Comparison of ENCODE assay signal across 31 mouse cellular contexts in genomic region chr12:119511145-119511544, GRCm38 (mm10).
DNase-seq lines count a peak whose midpoint lies in the region; ATAC-seq and TF ChIP-seq lines count a peak whose summit lies in the region.
"Had no signal": no experiment of that assay in that cellular context is flagged by ENCODE, and none has a peak within 500 bp of the region (broad histone marks: within the 10 kb centered on the region; RNA-seq: fewer than 3 reads in every experiment).

No protein-coding gene starts in this region.

- TF ChIP-seq EP300 in CH12.LX (IDR thresholded peaks at IDR 0.05; ENCODE audit: low read length) (no peak), MEL (IDR thresholded peaks at IDR 0.05; ENCODE audit: low read depth in 1 of 2, low read length in 2 of 2) (no peak)
- TF ChIP-seq EP300 in stomach, postnatal 0 days (optimal IDR thresholded peaks at IDR 0.05) = no peak

- dilution Hi-C loops in CH12.LX (cut with MboI; ENCODE audit: extremely low pct_ligation_motif_present, extremely low pct_unique_long_range_greater_than_20kb, low sequenced_read_pairs) = no loop called here

- no peaks in the 10 kb centered on the region for H3K9me3 ChIP-seq in kidney, postnatal 0 days (replicated peaks; ENCODE audit: low read length)
- no peaks in the 10 kb centered on the region for H3K9me3 ChIP-seq in CH12.LX (replicated peaks; ENCODE audit: low read length)
- no peaks in the 10 kb centered on the region for H3K9me3 ChIP-seq in MEL (replicated peaks; ENCODE audit: insufficient read depth, low read length)
- H3K9me3 ChIP-seq in stomach, postnatal 0 days (ENCODE audit: control insufficient read depth, low read length) = no peaks in the 10 kb centered on the region
- H3K9me3 ChIP-seq: embryonic facial prominence, embryonic 12.5 days; heart, embryonic 10.5 days; heart, embryonic 15.5 days; kidney, embryonic 15.5 days; limb, embryonic 10.5 days; limb, embryonic 15.5 days; liver, embryonic 13.5 days; neural tube, embryonic 12.5 days; stomach, embryonic 15.5 days had no signal

- no peaks in the 10 kb centered on the region for H3K79me2 ChIP-seq in CH12.LX (replicated peaks; ENCODE audit: control insufficient read depth, extremely low read depth, insufficient read depth, poor library complexity, severe bottlenecking)
- H3K79me2 ChIP-seq in MEL (ENCODE audit: control insufficient read depth, insufficient read depth, low read length, poor library complexity) = no peaks in the 10 kb centered on the region

- no peaks in the 10 kb centered on the region for H3K4me1 ChIP-seq in kidney, postnatal 0 days (replicated peaks; ENCODE audit: insufficient read depth, low read length)
- H3K4me1 ChIP-seq in CH12.LX (ENCODE audit: control insufficient read depth in 1 of 2, insufficient read depth in 2 of 2) = no peaks in the 10 kb centered on the region; a peak in 1 of 4 replicates
- H3K4me1 ChIP-seq in MEL (ENCODE audit: control insufficient read depth in 1 of 2, insufficient read depth in 2 of 2, low read length in 2 of 2) = no peaks in the 10 kb centered on the region
- H3K4me1 ChIP-seq in stomach, postnatal 0 days (replicated peaks; ENCODE audit: control insufficient read depth, insufficient read depth) = no peaks in the 10 kb centered on the region
- H3K4me1 ChIP-seq: embryonic facial prominence, embryonic 12.5 days; heart, embryonic 10.5 days; heart, embryonic 15.5 days; kidney, embryonic 15.5 days; limb, embryonic 10.5 days; limb, embryonic 15.5 days; liver, embryonic 13.5 days; neural tube, embryonic 12.5 days; stomach, embryonic 15.5 days had no signal

- H3K4me3 ChIP-seq in kidney, postnatal 0 days (replicated peaks; ENCODE audit: low read depth, low read length) = no peak overlapping the region
- H3K4me3 ChIP-seq in CH12.LX (replicated peaks in 1 of 3; ENCODE audit: low read depth in 2 of 3, low read length in 2 of 3, poor library complexity in 1 of 3) = no peak overlapping the region
- no peak overlapping the region for H3K4me3 ChIP-seq in MEL (ENCODE audit: control insufficient read depth in 1 of 2, insufficient read depth in 1 of 2, low read depth in 2 of 2, low read length in 2 of 2)
- no peak overlapping the region for H3K4me3 ChIP-seq in stomach, postnatal 0 days (ENCODE audit: low read depth, low read length)
- H3K4me3 ChIP-seq: embryonic facial prominence, embryonic 12.5 days; heart, embryonic 10.5 days; heart, embryonic 15.5 days; kidney, embryonic 15.5 days; limb, embryonic 10.5 days; limb, embryonic 15.5 days; liver, embryonic 13.5 days; myocyte; neural tube, embryonic 12.5 days; stomach, embryonic 15.5 days had no signal

- no peaks in the 10 kb centered on the region for H3K36me3 ChIP-seq in kidney, postnatal 0 days (ENCODE audit: insufficient read depth, low read length)
- H3K36me3 ChIP-seq in CH12.LX (replicated peaks in 1 of 2; ENCODE audit: control insufficient read depth in 1 of 2, insufficient read depth in 1 of 2, low read length in 1 of 2) (no peaks in the 10 kb centered on the region), MEL (ENCODE audit: control insufficient read depth in 1 of 2, insufficient read depth in 2 of 2, low read length in 2 of 2) (no peaks in the 10 kb centered on the region)
- H3K36me3 ChIP-seq in stomach, postnatal 0 days (ENCODE audit: control insufficient read depth, insufficient read depth, low read length) = no peaks in the 10 kb centered on the region
- H3K36me3 ChIP-seq: embryonic facial prominence, embryonic 12.5 days; heart, embryonic 10.5 days; heart, embryonic 15.5 days; kidney, embryonic 15.5 days; limb, embryonic 10.5 days; limb, embryonic 15.5 days; liver, embryonic 13.5 days; neural tube, embryonic 12.5 days; stomach, embryonic 15.5 days had no signal

- no peak overlapping the region for H3K4me2 ChIP-seq in kidney, postnatal 0 days (ENCODE audit: low read length)
- no peak overlapping the region for H3K4me2 ChIP-seq in CH12.LX (ENCODE audit: insufficient read depth, low read depth, poor library complexity, severe bottlenecking)
- no peak overlapping the region for H3K4me2 ChIP-seq in stomach, postnatal 0 days (replicated peaks; ENCODE audit: low read depth)
- H3K4me2 ChIP-seq: embryonic facial prominence, embryonic 12.5 days; heart, embryonic 15.5 days; kidney, embryonic 15.5 days; limb, embryonic 15.5 days; liver, embryonic 13.5 days; neural tube, embryonic 12.5 days; stomach, embryonic 15.5 days had no signal

- H3K27ac ChIP-seq in kidney, postnatal 0 days = no peak overlapping the region
- H3K27ac ChIP-seq in CH12.LX (ENCODE audit: insufficient read depth, low read depth) (no peak overlapping the region), MEL (ENCODE audit: control insufficient read depth, low read depth, low read length) (no peak overlapping the region)
- H3K27ac ChIP-seq in stomach, postnatal 0 days (replicated peaks) = no peak overlapping the region
- H3K27ac ChIP-seq: embryonic facial prominence, embryonic 12.5 days; heart, embryonic 10.5 days; heart, embryonic 15.5 days; hindbrain, postnatal 0 days; kidney, embryonic 15.5 days; limb, embryonic 10.5 days; limb, embryonic 15.5 days; liver, embryonic 13.5 days; macrophage; neural tube, embryonic 12.5 days; stomach, embryonic 15.5 days had no signal

- H3K9ac ChIP-seq in kidney, postnatal 0 days (ENCODE audit: low read depth, low read length) = no peak overlapping the region
- H3K9ac ChIP-seq in CH12.LX (ENCODE audit: insufficient read depth, low read depth) (no peak overlapping the region), MEL (ENCODE audit: control insufficient read depth, low read depth, low read length, poor library complexity, severe bottlenecking) (no peak overlapping the region)
- H3K9ac ChIP-seq in stomach, postnatal 0 days (ENCODE audit: low read length) = no peak overlapping the region
- H3K9ac ChIP-seq: embryonic facial prominence, embryonic 12.5 days; heart, embryonic 15.5 days; kidney, embryonic 15.5 days; limb, embryonic 15.5 days; liver, embryonic 13.5 days; neural tube, embryonic 12.5 days; stomach, embryonic 15.5 days had no signal

- peak; percentile 35 for TF ChIP-seq CTCF in kidney, postnatal 0 days (IDR thresholded peaks at IDR 0.05; ENCODE audit: low read depth)
- TF ChIP-seq CTCF in CH12.LX (conservative IDR thresholded peaks at IDR 0.05 in 1 of 2, IDR thresholded peaks at IDR 0.05 in 1 of 2; ENCODE audit: low read depth in 2 of 2, low read length in 2 of 2) (peak in 1 of 2 experiments; percentile 50; a peak in 2 of 4 replicates), MEL (IDR thresholded peaks at IDR 0.05 in 2 of 3, conservative IDR thresholded peaks at IDR 0.05 in 1 of 3; ENCODE audit: control insufficient read depth in 1 of 3, insufficient read depth in 1 of 3, low read depth in 2 of 3, low read length in 3 of 3, poor library complexity in 1 of 3, severe bottlenecking in 1 of 3) (no peak)
- peak; percentile 24; the same call in 1 of the 2 replicates for TF ChIP-seq CTCF in stomach, postnatal 0 days (IDR thresholded peaks at IDR 0.05; ENCODE audit: low read depth)

- in situ Hi-C loops in CH12.LX (cut with MboI; ENCODE audit: low pct_ligation_motif_present, low pct_unique_long_range_greater_than_20kb, low sequenced_read_pairs) = no loop called here

- ATAC-seq in kidney, postnatal 0 days (replicated peaks; ENCODE audit: low FRiP score, low read depth) = no peak
- no peak for ATAC-seq in stomach, postnatal 0 days (ENCODE audit: low FRiP score, low TSS enrichment)
- ATAC-seq: forebrain, embryonic 14.5 days; hindbrain, postnatal 0 days; intestine, embryonic 16.5 days; lung, postnatal 0 days; midbrain, embryonic 16.5 days had no signal

- TF ChIP-seq POLR2A in CH12.LX (IDR thresholded peaks at IDR 0.05; ENCODE audit: low read depth, low read length) (no peak), MEL (IDR thresholded peaks at IDR 0.05; ENCODE audit: control insufficient read depth in 1 of 2, insufficient read depth in 1 of 2, low read depth in 1 of 2, low read length in 2 of 2, poor library complexity in 1 of 2) (no peak)

- H3K27me3 ChIP-seq in kidney, postnatal 0 days (ENCODE audit: insufficient read depth, low read length) = no peaks in the 10 kb centered on the region
- H3K27me3 ChIP-seq in CH12.LX (replicated peaks) (no peaks in the 10 kb centered on the region), MEL (ENCODE audit: control insufficient read depth in 1 of 2, insufficient read depth in 2 of 2, low read length in 2 of 2) (no peaks in the 10 kb centered on the region)
- no peaks in the 10 kb centered on the region for H3K27me3 ChIP-seq in stomach, postnatal 0 days (ENCODE audit: control insufficient read depth, insufficient read depth, low read length)
- H3K27me3 ChIP-seq: embryonic facial prominence, embryonic 12.5 days; heart, embryonic 15.5 days; kidney, embryonic 15.5 days; limb, embryonic 15.5 days; liver, embryonic 13.5 days; neural tube, embryonic 12.5 days; stomach, embryonic 15.5 days had no signal

- no peak for DNase-seq in kidney, postnatal 0 days (ENCODE audit: low spot score)
- DNase-seq in kidney, adult 18-20 months = no peak
- DNase-seq in CH12.LX (ENCODE audit: extremely low read depth) = peak; percentile 36
- DNase-seq in MEL (ENCODE audit: low read depth, low spot score) = peak; percentile 0
- no peak for DNase-seq in stomach, postnatal 0 days (ENCODE audit: low spot score)
- DNase-seq in urinary bladder, postnatal 10 days (ENCODE audit: low spot score) = no peak
- DNase-seq in right cerebral cortex, postnatal 36 days (ENCODE audit: low spot score in 2 of 2) = no peak
- DNase-seq: adrenal gland, postnatal 10 days; cerebellum, adult 8-10 months; cerebellum, postnatal 25 days; embryo, embryonic 11 days; kidney, postnatal 4 days; liver, embryonic 13.5 days; lung, adult 18-20 months; right cerebral cortex, adult 18-20 months; thymus, postnatal 14 days had no signal

- TF ChIP-seq RAD21 in CH12.LX (IDR thresholded peaks at IDR 0.05; ENCODE audit: low read depth, low read length) (peak; percentile 43), MEL (IDR thresholded peaks at IDR 0.05; ENCODE audit: low read depth, low read length) (no peak)

TF ChIP-seq in CH12.LX, 34 proteins besides CTCF, POLR2A, EP300 and RAD21:
- TF ChIP-seq E2F4 (IDR thresholded peaks at IDR 0.05; ENCODE audit: insufficient replicate concordance, low read depth, low read length) = no peak
- TF ChIP-seq SMC3 (IDR thresholded peaks at IDR 0.05; ENCODE audit: low read depth, low read length) = peak; percentile 44

TF ChIP-seq in MEL, 35 proteins besides CTCF, POLR2A, EP300 and RAD21:
- TF ChIP-seq E2F4 (IDR thresholded peaks at IDR 0.05; ENCODE audit: borderline replicate concordance, low read depth, low read length) = no peak
- TF ChIP-seq MYB (IDR thresholded peaks at IDR 0.05; ENCODE audit: low read depth, low read length) = no peak

Comparison
In these comparisons a context has a peak if more than half of its experiments do, and no peak if none do; other contexts are left out.
1. DNase-seq: peak in CH12.LX (single experiment) and MEL (single experiment); none in kidney, postnatal 0 days (single experiment), kidney, adult 18-20 months (single experiment), stomach, postnatal 0 days (single experiment), urinary bladder, postnatal 10 days (single experiment) and right cerebral cortex, postnatal 36 days (0 of 2).
2. CTCF ChIP-seq: peak in kidney, postnatal 0 days (single experiment) and stomach, postnatal 0 days (single experiment); none in MEL (0 of 3).